Mouse (Mus musculus) brain, embryonic 14.5 days (tissue): ENCODE data around the gene Gm21677.
"Not testable (repeated sequence)": the region's sequence is repeated elsewhere in the genome, so short reads cannot be mapped to it uniquely, and the experiment has no call there.

ENCODE experiments used
- CTCF ChIP-seq: fragments of 200-500 bp; IDR thresholded peaks from 2 replicates; pipeline ENCODE4 v1.5.1; 2012; ENCODE audit warnings: inconsistent platforms, mild to moderate bottlenecking, moderate library complexity, borderline replicate concordance; ENCODE audit not compliant: insufficient read depth, insufficient read length; ENCODE audit errors: extremely low read depth
- POLR2A ChIP-seq: fragments of 200-500 bp; IDR thresholded peaks from 2 replicates; pipeline ENCODE4 v1.6.1; 2012; ENCODE audit warnings: mild to moderate bottlenecking, inconsistent platforms, borderline replicate concordance; ENCODE audit not compliant: poor library complexity, insufficient read depth, insufficient read length, severe bottlenecking; ENCODE audit errors: extremely low read depth

GRCm38 (mm10) chrY:3306349-3306748 lies at the start of gene Gm21677:
- not testable (repeated sequence) for TF ChIP-seq CTCF, POLR2A
